Mouse (Mus musculus) cerebellum, postnatal 25 days (tissue): ENCODE measurements at regions not wholly inside any gene's neighbourhood (a gene's known extent, or its start where the extent isn't known, plus 50 kb on each side); places are given as distances from the start of the nearest gene placed in this dataset.

Source experiments
- DNase-seq, 2 experiments: peaks; one replicate each; pipeline ENCODE4 v3.0.0; 2021; ENCODE audit warnings: mixed read lengths in 2 of 2

GRCm38 (mm10) chr3:77537848-77538247, 1463.8 kb downstream of the Fstl5 start:
- DNase-seq: no peak

GRCm38 (mm10) chr3:77577267-77577666, 1503.2 kb downstream of the Fstl5 start:
- no peak for DNase-seq

GRCm38 (mm10) chr3:77587218-77587617, 1513.1 kb downstream of the Fstl5 start:
- DNase-seq: peak in 1 of 2 experiments; percentile 8
